Mouse (Mus musculus) embryo, embryonic 9.5 days (tissue): ENCODE data around the gene Meis3.

ENCODE experiments used
- DNase-seq: peaks from one replicate; pipeline ENCODE4 v3.0.0-alpha.2; 2017; ENCODE audit errors: extremely low spot score

The Meis3 gene

DNA sequence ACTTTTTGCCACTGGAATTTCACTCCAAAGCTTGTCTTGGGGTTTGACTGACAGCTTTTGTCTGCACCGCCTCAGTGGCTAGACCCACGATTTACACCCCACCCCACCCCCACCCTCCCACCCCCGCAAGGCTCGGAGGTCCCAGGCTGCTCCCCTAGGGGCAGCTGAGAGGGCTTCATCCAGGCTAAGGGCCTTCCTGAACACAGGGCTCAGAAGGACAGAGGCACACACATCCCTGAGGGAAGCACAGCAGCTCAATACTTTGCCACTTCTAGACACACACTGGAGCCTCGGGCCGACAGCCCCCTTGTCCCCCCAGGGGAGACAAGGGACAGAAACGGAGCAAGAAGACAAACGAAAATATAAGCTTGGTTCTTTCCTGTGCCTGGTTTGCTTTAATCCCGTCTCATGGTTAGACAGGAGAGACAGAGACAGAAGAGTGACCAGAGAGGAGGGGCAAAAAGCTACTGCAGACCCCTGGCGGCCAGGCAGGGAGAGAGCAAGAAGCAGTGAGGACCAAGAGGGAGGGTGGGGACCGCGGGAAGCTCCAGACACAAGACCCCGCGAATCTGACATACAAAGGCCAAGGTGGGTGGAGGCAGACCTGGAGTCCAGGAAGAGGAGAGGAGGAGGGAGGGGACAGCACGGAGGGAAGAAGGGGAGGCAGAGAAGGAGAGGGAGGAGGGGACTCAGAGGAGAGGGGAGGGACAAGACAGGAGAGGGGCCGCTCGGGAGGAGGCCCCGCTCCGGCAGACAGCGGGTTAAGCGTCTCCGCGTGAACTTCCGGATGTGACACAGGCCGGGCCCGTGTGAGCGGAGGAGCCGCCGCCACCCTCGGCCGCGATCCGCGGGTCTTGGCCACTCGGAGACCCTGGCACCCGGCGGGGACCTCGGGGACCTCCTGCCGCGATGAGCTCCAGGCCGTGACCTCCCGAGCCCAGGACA, at the start of gene Meis3:
Gene Meis3, plus strand, starts transcription at position 494 of the 945 bp plus-strand sequence.
- DNase-seq = peak; percentile 85

DNA sequence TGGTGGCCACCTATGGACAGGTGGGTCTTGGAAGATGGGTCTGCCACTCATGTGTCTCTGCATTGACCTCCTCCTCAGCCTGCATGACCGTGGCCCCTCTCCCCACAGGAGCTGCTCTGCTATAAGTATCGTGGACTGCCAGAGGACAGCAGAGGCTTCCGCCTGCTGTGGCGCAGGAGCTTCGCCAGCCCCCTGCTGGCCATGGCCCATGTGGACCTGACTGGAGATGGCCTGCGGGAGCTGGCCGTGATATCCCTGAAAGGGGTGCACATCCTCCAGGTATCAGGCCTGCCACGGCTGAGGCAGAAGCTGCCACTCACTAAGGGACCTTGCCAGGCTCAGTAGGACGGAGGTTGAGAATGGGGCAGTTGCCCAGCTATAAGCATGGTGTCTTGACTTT, 49.1 kb upstream of the Meis3 start:
- DNase-seq = no peak

GRCm38 (mm10) chr7:16128344-16128743, 46.5 kb upstream of the Meis3 start:
- no peak for DNase-seq

- no peak for DNase-seq
These were observed 46.0 kb upstream of the Meis3 start for GRCm38 (mm10) chr7:16128899-16129298.

- DNase-seq = peak; percentile 92
These were observed 45.5 kb upstream of the Meis3 start, which contains the start of gene Slc8a2 for GRCm38 (mm10) chr7:16129421-16129845. TSS of gene Slc8a2 (plus strand) at chr7:16129826.

GRCm38 (mm10) chr7:16129846-16130691, 44.8 kb upstream of the Meis3 start:
- peak; percentile 91 for DNase-seq

DNA sequence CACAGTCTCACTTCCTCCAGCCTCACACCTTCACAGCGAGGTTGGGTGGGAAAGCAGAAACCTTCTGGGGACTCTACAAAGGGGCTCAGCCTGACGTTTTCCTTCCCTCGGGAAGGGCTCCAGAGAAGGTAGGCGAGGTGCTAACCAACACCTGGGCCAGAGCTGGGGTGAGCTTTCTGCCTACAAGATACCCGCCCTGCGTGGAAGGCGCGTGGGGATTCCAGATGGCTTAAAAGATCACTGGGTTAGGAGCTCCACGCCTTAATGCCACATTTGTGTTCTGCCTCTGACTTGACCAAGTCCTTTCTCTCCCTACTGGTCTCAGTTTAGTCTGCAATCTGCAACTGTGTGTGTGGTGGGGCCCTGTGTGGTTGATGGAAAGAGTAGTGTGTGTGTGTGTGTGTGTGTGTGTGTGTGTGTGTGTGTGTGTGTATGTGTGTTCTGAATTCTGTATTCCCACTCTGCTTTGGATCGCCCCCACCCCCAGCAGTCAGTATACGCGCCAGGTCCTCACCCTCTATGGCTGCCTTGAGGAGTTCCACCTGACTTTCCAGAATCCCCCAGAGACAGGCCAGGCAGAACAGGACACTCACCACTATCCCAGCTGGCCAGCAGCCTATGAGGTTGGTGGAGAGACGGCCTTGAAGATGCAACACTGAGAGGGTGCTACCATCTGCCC, 43.8 kb upstream of the Meis3 start:
- DNase-seq = no peak

DNA sequence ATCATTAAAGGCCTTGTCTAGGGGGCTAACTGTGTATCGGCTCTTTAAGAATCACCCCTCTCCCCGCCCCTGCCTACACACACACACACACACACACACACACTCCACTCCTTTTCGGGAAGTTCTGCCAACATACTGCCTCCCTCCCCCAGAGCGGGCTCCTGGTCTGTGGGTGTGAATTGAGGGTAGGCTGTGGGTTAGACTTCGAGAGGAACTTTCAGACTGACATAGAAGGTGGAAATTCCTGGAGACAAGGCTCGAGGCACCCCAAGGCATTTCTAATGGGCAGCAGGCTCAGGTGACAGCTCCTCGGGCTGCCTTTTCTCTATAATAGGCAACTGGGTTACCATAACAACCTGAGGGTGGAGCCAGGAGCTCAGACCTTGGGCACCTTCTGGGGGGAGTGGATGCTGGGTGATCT, 42.7 kb upstream of the Meis3 start:
- DNase-seq = peak; percentile 8

DNA sequence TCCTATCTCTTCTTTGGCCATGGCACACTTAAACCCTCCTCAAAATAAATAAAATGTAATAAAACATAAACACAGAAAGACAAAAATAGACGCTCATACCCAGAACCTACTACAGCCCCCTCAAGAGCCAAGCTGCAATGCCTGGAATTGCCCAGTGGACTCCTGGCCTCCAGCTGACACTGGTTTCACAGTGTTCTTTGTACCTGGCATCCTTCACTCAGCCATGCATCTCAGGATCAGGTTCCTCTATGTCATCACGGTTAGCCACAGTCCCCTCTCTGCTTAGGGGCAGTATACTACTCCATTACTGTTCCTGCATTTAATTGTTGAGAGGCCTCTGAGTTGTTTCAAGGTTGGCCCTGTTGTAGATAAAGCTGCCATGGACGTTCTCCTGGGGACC, 42.0 kb upstream of the Meis3 start:
- no peak for DNase-seq

DNA sequence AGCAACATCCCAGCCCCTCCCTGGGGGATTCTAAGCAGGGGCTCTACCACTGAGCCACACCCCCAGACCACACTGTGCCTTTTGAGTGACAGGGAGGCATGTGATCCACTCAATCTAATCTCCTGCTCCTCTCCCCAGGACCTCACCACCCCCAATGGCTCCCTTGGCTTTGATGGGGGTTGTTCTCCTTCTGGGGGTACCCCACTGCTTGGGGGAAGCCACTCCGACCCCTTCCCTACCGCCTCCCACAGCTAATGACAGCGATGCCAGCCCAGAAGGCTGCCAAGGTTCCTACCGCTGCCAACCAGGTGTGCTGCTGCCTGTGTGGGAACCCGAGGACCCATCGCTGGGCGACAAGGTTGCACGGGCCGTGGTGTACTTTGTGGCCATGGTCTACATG, 41.2 kb upstream of the Meis3 start:
- no peak for DNase-seq

GRCm38 (mm10) chr7:16134951-16135392, 39.9 kb upstream of the Meis3 start:
- no peak for DNase-seq

GRCm38 (mm10) chr7:16146489-16147410, 28.1 kb upstream of the Meis3 start:
- no peak for DNase-seq

- peak; percentile 65 for DNase-seq
These were observed 27.2 kb upstream of the Meis3 start for GRCm38 (mm10) chr7:16147643-16148042.

- no peak for DNase-seq
These were observed 25.6 kb upstream of the Meis3 start for GRCm38 (mm10) chr7:16149241-16149640.

GRCm38 (mm10) chr7:16150191-16151145, 24.4 kb upstream of the Meis3 start:
- DNase-seq = no peak

DNA sequence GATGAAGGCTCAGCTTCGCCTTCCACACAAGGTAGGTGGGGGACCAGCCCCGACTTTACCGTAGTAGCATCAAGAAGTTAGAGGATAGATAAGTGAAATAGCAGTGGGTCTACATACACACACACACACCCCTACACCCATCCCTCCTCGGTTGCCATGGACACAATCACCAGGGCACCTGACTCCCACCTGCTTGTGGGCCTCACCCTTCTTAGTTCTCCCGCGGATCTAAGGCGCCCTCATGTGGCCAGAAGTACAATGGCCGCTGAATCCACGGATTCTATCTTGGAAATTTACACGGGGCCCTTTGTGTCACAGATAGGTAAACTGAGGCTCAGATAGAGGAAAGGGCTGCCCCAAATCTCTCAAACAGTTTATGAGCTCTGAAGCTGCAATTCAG, 21.4 kb upstream of the Meis3 start:
- peak; percentile 54 for DNase-seq

GRCm38 (mm10) chr7:16155132-16155872, 19.6 kb upstream of the Meis3 start:
- no peak for DNase-seq

GRCm38 (mm10) chr7:16156105-16156714, 18.7 kb upstream of the Meis3 start:
- no peak for DNase-seq
